Mouse (Mus musculus) intestine, postnatal 0 days (tissue): ENCODE data around the gene St3gal3. TPM values are rescaled to one million over a fixed set of nuclear protein-coding genes. Genes with fewer than 3 reads are reported as not detected.

Experiments used
- ATAC-seq: fragments of 200-750 bp; cut with Nextera tagmentation; 2 replicates; pipeline ENCODE4 v1.8.0; 2017; ENCODE audit warnings: mild to moderate bottlenecking, moderate TSS enrichment, moderate library complexity
- H3K27ac ChIP-seq: fragments of 300-500 bp; sonication (generic); 2 replicates; pipeline ENCODE4 v1.5.1; 2014; ENCODE audit warnings: mild to moderate bottlenecking, low read depth, low read length, moderate library complexity
- H3K27me3 ChIP-seq: fragments of 300-500 bp; sonication (generic); replicated peaks from 2 replicates; pipeline ENCODE4 v1.6.1; 2014; ENCODE audit warnings: low read length, mixed read lengths; ENCODE audit not compliant: control insufficient read depth, insufficient read depth
- H3K36me3 ChIP-seq: fragments of 300-500 bp; sonication (generic); 2 replicates; pipeline ENCODE4 v1.6.1; 2014; ENCODE audit warnings: mild to moderate bottlenecking, moderate library complexity; ENCODE audit not compliant: control insufficient read depth, insufficient read depth
- H3K4me1 ChIP-seq: fragments of 300-500 bp; sonication (generic); replicated peaks from 2 replicates; pipeline ENCODE4 v1.6.1; 2014; ENCODE audit warnings: antibody characterized with exemption, low read length, mixed read lengths; ENCODE audit not compliant: control insufficient read depth, insufficient read depth
- H3K4me2 ChIP-seq: fragments of 300-500 bp; sonication (generic); replicated peaks from 2 replicates; pipeline ENCODE4 v1.6.1; 2014; ENCODE audit warnings: low read depth, mild to moderate bottlenecking, moderate library complexity
- H3K4me3 ChIP-seq: fragments of 300-500 bp; sonication (generic); 2 replicates; pipeline ENCODE4 v1.5.1; 2014; ENCODE audit warnings: low read depth, low read length
- H3K9ac ChIP-seq: fragments of 300-500 bp; sonication (generic); 2 replicates; pipeline ENCODE4 v1.6.1; 2014; ENCODE audit warnings: mild to moderate bottlenecking, low read depth, low read length
- H3K9me3 ChIP-seq: fragments of 300-500 bp; sonication (generic); 2 replicates; pipeline ENCODE4 v1.6.1; 2016; ENCODE audit warnings: mixed run types; ENCODE audit not compliant: control insufficient read depth
- CTCF ChIP-seq: sonication (generic); IDR thresholded peaks from 2 replicates; pipeline ENCODE4 v1.5.1; 2016; ENCODE audit warnings: low read depth, mild to moderate bottlenecking, control low read depth, antibody characterized with exemption, moderate library complexity
- WGBS: fragments of 180-500 bp; shearing (Covaris S2); extraction: QIAGEN DNeasy Blood & Tissue Kit; methylation state at CpG from one replicate; pipeline ENCODE4 v1.1.7; 2014; 5-methylcytosine and 5-hydroxymethylcytosine counted together
- polyA plus RNA-seq: library from polyadenylated mRNA; unstranded; fragments of >200 nt; fragmentation: Nextera tagmentation; extraction: Ambion mirVana; gene quantifications from 2 replicates; pipeline ENCODE4 v1.2.1, GENCODE M21; 2015

The St3gal3 gene
- polyA plus RNA-seq, 1 experiment from 2014 or later, result 15.6 TPM

DNA sequence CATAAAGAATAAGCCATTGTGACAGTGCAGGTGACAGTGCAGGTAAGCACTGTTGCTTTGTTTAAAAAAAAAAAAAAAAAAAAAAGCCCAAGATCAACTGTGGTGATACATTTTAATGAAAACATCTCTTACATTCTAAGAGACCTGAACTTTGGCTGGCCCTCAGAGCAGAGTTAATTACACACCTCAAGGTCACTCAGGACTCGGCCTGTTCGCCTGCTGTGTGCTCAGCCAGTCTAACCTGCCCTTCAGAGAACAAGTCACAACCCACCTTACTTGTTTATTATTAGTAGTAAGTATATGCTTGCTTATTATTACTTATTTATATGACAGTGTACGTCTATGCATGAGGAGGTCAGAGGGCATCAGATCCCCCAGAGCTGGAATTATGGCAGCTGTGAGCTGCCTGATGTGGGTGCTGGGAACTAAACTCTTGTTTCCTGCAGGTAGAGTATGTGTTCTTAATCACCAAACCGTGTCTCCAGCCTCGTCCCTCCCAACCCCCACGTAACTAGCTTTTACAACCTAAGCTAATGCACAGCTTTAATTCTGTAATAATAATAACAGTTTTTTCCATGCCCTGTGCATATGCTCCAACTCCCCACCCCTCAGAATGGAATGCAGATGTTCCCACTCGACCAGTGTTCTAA is 91.9 kb downstream of the St3gal3 start:
- Histone ChIP-seq H3K9ac (no peak overlapping the region), H3K9me3 (no peaks in the 10 kb centered on the region), H3K4me3 (no peak overlapping the region), H3K27ac (no peak overlapping the region), H3K27me3 (no peaks in the 10 kb centered on the region), H3K4me2 (no peak overlapping the region), H3K4me1 (no peaks in the 10 kb centered on the region), H3K36me3 (no peaks in the 10 kb centered on the region; the same call in 1 of the 2 replicates)
- 59% methylated on average over 7 of the region's 7 CpGs for WGBS
- no peak for ATAC-seq
- no peak for TF ChIP-seq CTCF

DNA sequence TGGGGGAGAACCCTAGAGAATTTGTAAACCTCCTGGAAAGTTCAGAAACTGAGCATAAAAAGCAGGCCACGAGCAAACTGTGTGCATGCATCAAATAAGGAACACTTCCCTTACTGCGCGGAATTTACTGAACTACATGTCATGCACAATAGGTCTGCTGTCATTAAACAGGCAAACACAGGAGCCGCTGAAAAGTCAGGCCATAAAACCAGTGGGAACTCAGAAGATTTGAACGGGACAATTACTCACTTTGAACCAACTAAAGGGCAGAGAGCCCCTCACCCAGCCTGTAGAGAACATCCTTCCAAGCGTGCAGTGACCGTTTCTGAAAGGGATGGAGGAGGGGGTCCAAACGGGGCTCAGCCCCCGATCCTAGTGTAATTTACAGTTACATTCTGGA is 93.6 kb downstream of the St3gal3 start:
- TF ChIP-seq CTCF, result no peak
- no peak for ATAC-seq
- H3K4me3 ChIP-seq, result no peak overlapping the region
- H3K36me3 ChIP-seq, result peaks cover 8% of the 10 kb centered on the region; the same call in 1 of the 2 replicates
- no peaks in the 10 kb centered on the region for H3K9me3 ChIP-seq
- no peaks in the 10 kb centered on the region for H3K27me3 ChIP-seq
- H3K4me1 ChIP-seq, result no peaks in the 10 kb centered on the region
- no peak overlapping the region for H3K4me2 ChIP-seq
- H3K9ac ChIP-seq, result no peak overlapping the region
- WGBS, result 55% methylated on average over 9 of the region's 9 CpGs
- no peak overlapping the region for H3K27ac ChIP-seq

- no peak for ATAC-seq
- no peaks in the 10 kb centered on the region for H3K27me3 ChIP-seq
- peaks cover 8% of the 10 kb centered on the region; the same call in 1 of the 2 replicates for H3K36me3 ChIP-seq
- H3K9ac ChIP-seq, result no peak overlapping the region
- H3K9me3 ChIP-seq, result no peaks in the 10 kb centered on the region
- 58% methylated on average over 4 of the region's 4 CpGs for WGBS
- no peaks in the 10 kb centered on the region for H3K4me1 ChIP-seq
- no peak for TF ChIP-seq CTCF
- no peak overlapping the region for H3K4me2 ChIP-seq
- H3K27ac ChIP-seq, result no peak overlapping the region
- no peak overlapping the region for H3K4me3 ChIP-seq
Measured at GRCm38 (mm10) chr4:118040650-118041049, 94.1 kb downstream of the St3gal3 start.

DNA sequence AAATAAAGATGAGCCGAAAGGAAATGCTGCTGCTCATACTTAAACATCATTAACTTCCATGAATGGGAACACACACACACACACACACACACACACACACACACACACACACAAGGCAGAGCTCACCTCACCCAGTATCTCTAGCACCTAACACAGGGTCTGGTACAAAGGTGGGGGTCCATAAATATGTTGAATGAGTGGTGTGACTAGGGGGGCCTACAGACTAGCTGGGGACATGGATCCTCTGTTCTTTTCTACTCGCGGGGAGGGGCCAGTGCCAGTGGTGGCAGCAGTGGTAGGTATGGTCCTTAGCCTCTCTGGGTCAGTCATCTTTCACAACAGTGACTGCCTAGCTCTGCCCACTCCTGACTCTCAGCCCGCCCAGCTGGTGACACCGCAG is 94.8 kb downstream of the St3gal3 start:
- no peak for TF ChIP-seq CTCF
- Histone ChIP-seq H3K27ac (no peak overlapping the region), H3K4me2 (no peak overlapping the region), H3K4me3 (no peak overlapping the region), H3K27me3 (no peaks in the 10 kb centered on the region), H3K9me3 (no peaks in the 10 kb centered on the region), H3K36me3 (peaks cover 8% of the 10 kb centered on the region; the same call in 1 of the 2 replicates), H3K4me1 (no peaks in the 10 kb centered on the region), H3K9ac (no peak overlapping the region)
- no peak for ATAC-seq
- WGBS, result 88% methylated on average over 5 of the region's 5 CpGs

DNA sequence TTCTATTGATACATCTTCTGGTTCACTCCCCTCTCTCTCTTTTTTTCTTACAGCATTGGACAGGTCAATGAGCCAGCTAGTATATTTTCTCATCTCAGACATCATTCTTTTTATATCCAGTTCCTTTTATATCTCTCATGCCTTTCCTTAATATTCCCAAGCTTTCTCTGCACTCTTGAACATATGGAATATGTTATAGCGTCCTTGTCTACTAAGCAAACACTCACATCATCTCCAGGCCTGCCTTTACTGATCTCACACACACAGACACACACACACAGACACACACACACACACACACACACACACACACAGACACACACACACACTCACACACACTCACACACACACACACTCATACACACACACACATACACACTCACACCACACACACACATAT is 96.7 kb downstream of the St3gal3 start:
- no peak for ATAC-seq
- no peak overlapping the region for H3K27ac ChIP-seq
- no peaks in the 10 kb centered on the region for H3K27me3 ChIP-seq
- no peak overlapping the region for H3K9ac ChIP-seq
- H3K36me3 ChIP-seq, result peaks cover 8% of the 10 kb centered on the region; the same call in 1 of the 2 replicates
- no peak for TF ChIP-seq CTCF
- no peaks in the 10 kb centered on the region for H3K9me3 ChIP-seq
- no peaks in the 10 kb centered on the region for H3K4me1 ChIP-seq
- no peak overlapping the region for H3K4me3 ChIP-seq
- no peak overlapping the region for H3K4me2 ChIP-seq
- WGBS, result 79% methylated on average over 1 of the region's 1 CpGs

DNA sequence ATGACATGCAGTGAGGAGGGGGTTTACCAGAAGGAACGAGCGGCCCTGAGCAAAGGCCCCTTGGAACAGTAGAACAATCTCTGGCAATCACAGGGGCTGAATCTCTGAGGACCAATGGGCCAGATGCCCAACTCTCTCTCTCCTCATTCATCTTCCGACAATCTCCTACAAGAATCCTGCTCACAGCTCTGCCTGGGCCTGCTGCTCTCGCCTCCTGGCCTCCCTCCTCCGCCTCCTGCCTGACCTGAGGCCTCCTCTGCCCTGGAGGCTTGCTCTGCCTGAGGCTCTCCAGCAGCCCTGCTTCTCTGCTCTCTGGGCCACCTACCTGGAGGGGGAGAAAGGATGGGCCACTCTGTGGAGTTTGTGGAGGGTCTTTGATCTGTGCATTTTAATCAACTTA is 97.3 kb downstream of the St3gal3 start:
- Histone ChIP-seq H3K4me3 (no peak overlapping the region), H3K27ac (no peak overlapping the region), H3K36me3 (peaks cover 10% of the 10 kb centered on the region; the same call in 1 of the 2 replicates), H3K9me3 (no peaks in the 10 kb centered on the region), H3K4me2 (no peak overlapping the region), H3K27me3 (no peaks in the 10 kb centered on the region), H3K4me1 (no peaks in the 10 kb centered on the region), H3K9ac (no peak overlapping the region)
- WGBS, result 69% methylated on average over 5 of the region's 5 CpGs
- no peak for TF ChIP-seq CTCF
- ATAC-seq, result no peak
